Mouse (Mus musculus) brain, embryonic 14.5 days (tissue): Measurements from ENCODE around the gene Ninj2.

Source experiments
- CTCF ChIP-seq: fragments of 200-500 bp; IDR thresholded peaks from 2 replicates; pipeline ENCODE4 v1.5.1; 2012; ENCODE audit warnings: inconsistent platforms, mild to moderate bottlenecking, moderate library complexity, borderline replicate concordance; ENCODE audit not compliant: insufficient read depth, insufficient read length; ENCODE audit errors: extremely low read depth
- POLR2A ChIP-seq: fragments of 200-500 bp; IDR thresholded peaks from 2 replicates; pipeline ENCODE4 v1.6.1; 2012; ENCODE audit warnings: mild to moderate bottlenecking, inconsistent platforms, borderline replicate concordance; ENCODE audit not compliant: poor library complexity, insufficient read depth, insufficient read length, severe bottlenecking; ENCODE audit errors: extremely low read depth

- peak; percentile 30; the same call in 1 of the 2 replicates for TF ChIP-seq CTCF
- no peak for TF ChIP-seq POLR2A
Measured at GRCm38 (mm10) chr6:120199638-120200394, 106.7 kb downstream of the Ninj2 start.
